Mouse (Mus musculus): ENCODE measurements around the gene Dchs1. TPM values are rescaled to one million over a fixed set of nuclear protein-coding genes. Genes with fewer than 3 reads are reported as not detected.

Dchs1 gene
- polyA plus RNA-seq, 1 experiment from 2014 or later, result 5.6 TPM

- no peak for TF ChIP-seq CTCF (IDR thresholded peaks at IDR 0.05; ENCODE audit: low read depth)
- 96% methylated on average over 4 of the region's 4 CpGs for WGBS
- H3K4me1 ChIP-seq (replicated peaks; ENCODE audit: insufficient read depth, low read length), result no peaks in the 10 kb centered on the region
Measured at GRCm38 (mm10) chr7:105726980-105727325, 60.5 kb downstream of the Dchs1 start.

GRCm38 (mm10) chr7:105726144-105726979 is 61.1 kb downstream of the Dchs1 start:
- H3K27ac ChIP-seq, result no peak overlapping the region
- TF ChIP-seq CTCF (IDR thresholded peaks at IDR 0.05; ENCODE audit: low read depth), result peak; percentile 95
- 0 out of 2 replicates have a peak, but pooled peaks cover 6% of the 10 kb centered on the region for H3K36me3 ChIP-seq (ENCODE audit: insufficient read depth, low read length)
- no peaks in the 10 kb centered on the region for H3K27me3 ChIP-seq (ENCODE audit: insufficient read depth, low read length)
- H3K9me3 ChIP-seq (replicated peaks; ENCODE audit: low read length), result no peaks in the 10 kb centered on the region
- H3K4me3 ChIP-seq (replicated peaks; ENCODE audit: low read depth, low read length), result no peak overlapping the region
- ATAC-seq (replicated peaks; ENCODE audit: low FRiP score, low read depth), result peak; percentile 77; the same call in 1 of the 2 replicates
- DNase-seq (ENCODE audit: low spot score), result peak; percentile 93
- no peaks in the 10 kb centered on the region for H3K4me1 ChIP-seq (replicated peaks; ENCODE audit: insufficient read depth, low read length)
- H3K9ac ChIP-seq (ENCODE audit: low read depth, low read length), result no peak overlapping the region
- H3K4me2 ChIP-seq (ENCODE audit: low read length), result no peak overlapping the region
- 88% methylated on average over 4 of the region's 4 CpGs for WGBS

More at GRCm38 (mm10) chr7:105726980-105727325, 60.5 kb downstream of the Dchs1 start:
- Histone ChIP-seq H3K4me2 (ENCODE audit: low read length) (no peak overlapping the region), H3K27me3 (ENCODE audit: insufficient read depth, low read length) (no peaks in the 10 kb centered on the region), H3K27ac (no peak overlapping the region), H3K4me3 (replicated peaks; ENCODE audit: low read depth, low read length) (no peak overlapping the region), H3K36me3 (ENCODE audit: insufficient read depth, low read length) (0 out of 2 replicates have a peak, but pooled peaks cover 9% of the 10 kb centered on the region), H3K9me3 (replicated peaks; ENCODE audit: low read length) (no peaks in the 10 kb centered on the region), H3K9ac (ENCODE audit: low read depth, low read length) (no peak overlapping the region)
- no peak for ATAC-seq (replicated peaks; ENCODE audit: low FRiP score, low read depth)
- no peak for DNase-seq (ENCODE audit: low spot score)

GRCm38 (mm10) chr7:105721916-105722315 is 65.5 kb downstream of the Dchs1 start:
- Histone ChIP-seq H3K4me2 (ENCODE audit: low read length) (no peak overlapping the region), H3K9ac (ENCODE audit: low read depth, low read length) (no peak overlapping the region), H3K27ac (no peak overlapping the region), H3K27me3 (ENCODE audit: insufficient read depth, low read length) (no peaks in the 10 kb centered on the region), H3K4me3 (replicated peaks; ENCODE audit: low read depth, low read length) (no peak overlapping the region), H3K4me1 (replicated peaks; ENCODE audit: insufficient read depth, low read length) (no peaks in the 10 kb centered on the region), H3K36me3 (ENCODE audit: insufficient read depth, low read length) (no peaks in the 10 kb centered on the region), H3K9me3 (replicated peaks; ENCODE audit: low read length) (no peaks in the 10 kb centered on the region)
- no peak for TF ChIP-seq CTCF (IDR thresholded peaks at IDR 0.05; ENCODE audit: low read depth)
- no peak for DNase-seq (ENCODE audit: low spot score)
- ATAC-seq (replicated peaks; ENCODE audit: low FRiP score, low read depth), result no peak
- 69% methylated on average over 2 of the region's 2 CpGs for WGBS

- Histone ChIP-seq H3K27me3 (ENCODE audit: insufficient read depth, low read length) (no peaks in the 10 kb centered on the region), H3K4me1 (replicated peaks; ENCODE audit: insufficient read depth, low read length) (no peaks in the 10 kb centered on the region), H3K9ac (ENCODE audit: low read depth, low read length) (no peak overlapping the region), H3K4me3 (replicated peaks; ENCODE audit: low read depth, low read length) (no peak overlapping the region), H3K36me3 (ENCODE audit: insufficient read depth, low read length) (no peaks in the 10 kb centered on the region), H3K9me3 (replicated peaks; ENCODE audit: low read length) (no peaks in the 10 kb centered on the region), H3K4me2 (ENCODE audit: low read length) (no peak overlapping the region), H3K27ac (no peak overlapping the region)
- ATAC-seq (replicated peaks; ENCODE audit: low FRiP score, low read depth) (no peak), DNase-seq (ENCODE audit: low spot score) (no peak)
- TF ChIP-seq CTCF (IDR thresholded peaks at IDR 0.05; ENCODE audit: low read depth), result no peak
- 61% methylated on average over 3 of the region's 3 CpGs for WGBS
Measured at GRCm38 (mm10) chr7:105715366-105715765, 72.1 kb downstream of the Dchs1 start.

GRCm38 (mm10) chr7:105708733-105709132 is 78.7 kb downstream of the Dchs1 start:
- Histone ChIP-seq H3K36me3 (ENCODE audit: insufficient read depth, low read length) (no peaks in the 10 kb centered on the region), H3K27me3 (ENCODE audit: insufficient read depth, low read length) (no peaks in the 10 kb centered on the region), H3K4me3 (replicated peaks; ENCODE audit: low read depth, low read length) (no peak overlapping the region), H3K4me2 (ENCODE audit: low read length) (no peak overlapping the region), H3K27ac (no peak overlapping the region), H3K9ac (ENCODE audit: low read depth, low read length) (no peak overlapping the region), H3K4me1 (replicated peaks; ENCODE audit: insufficient read depth, low read length) (no peaks in the 10 kb centered on the region), H3K9me3 (replicated peaks; ENCODE audit: low read length) (no peaks in the 10 kb centered on the region)
- no peak for DNase-seq (ENCODE audit: low spot score)
- no peak for ATAC-seq (replicated peaks; ENCODE audit: low FRiP score, low read depth)
- WGBS, result 93% methylated on average over 5 of the region's 5 CpGs
- no peak for TF ChIP-seq CTCF (IDR thresholded peaks at IDR 0.05; ENCODE audit: low read depth)

GRCm38 (mm10) chr7:105703816-105704215 is 83.6 kb downstream of the Dchs1 start:
- no peak for ATAC-seq (replicated peaks; ENCODE audit: low FRiP score, low read depth)
- DNase-seq (ENCODE audit: low spot score), result no peak
- no peaks in the 10 kb centered on the region for H3K27me3 ChIP-seq (ENCODE audit: insufficient read depth, low read length)
- WGBS, result 84% methylated on average over 4 of the region's 4 CpGs
- no peak overlapping the region for H3K27ac ChIP-seq
- H3K4me2 ChIP-seq (ENCODE audit: low read length), result no peak overlapping the region
- H3K9ac ChIP-seq (ENCODE audit: low read depth, low read length), result no peak overlapping the region
- no peak overlapping the region for H3K4me3 ChIP-seq (replicated peaks; ENCODE audit: low read depth, low read length)
- no peaks in the 10 kb centered on the region for H3K9me3 ChIP-seq (replicated peaks; ENCODE audit: low read length)
- H3K4me1 ChIP-seq (replicated peaks; ENCODE audit: insufficient read depth, low read length), result no peaks in the 10 kb centered on the region
- no peak for TF ChIP-seq CTCF (IDR thresholded peaks at IDR 0.05; ENCODE audit: low read depth)
- H3K36me3 ChIP-seq (ENCODE audit: insufficient read depth, low read length), result no peaks in the 10 kb centered on the region
